Mouse (Mus musculus) subcutaneous adipose tissue, adult 2 months (tissue): ENCODE measurements around the gene Aldob. TPM values are rescaled to one million over a fixed set of nuclear protein-coding genes. Genes with fewer than 3 reads are reported as not detected.

Experiments used
- polyA plus RNA-seq: library from polyadenylated mRNA; depleted of rRNA; stranded (reverse); fragments of >200 nt; gene quantifications from 2 replicates; pipeline ENCODE4 v1.2.3, GENCODE M21; 2012; ENCODE audit warnings: low replicate concordance; rRNA removed

Gene Aldob
- polyA plus RNA-seq, result 0.11 and 0.45 TPM in 2 replicates

DNA sequence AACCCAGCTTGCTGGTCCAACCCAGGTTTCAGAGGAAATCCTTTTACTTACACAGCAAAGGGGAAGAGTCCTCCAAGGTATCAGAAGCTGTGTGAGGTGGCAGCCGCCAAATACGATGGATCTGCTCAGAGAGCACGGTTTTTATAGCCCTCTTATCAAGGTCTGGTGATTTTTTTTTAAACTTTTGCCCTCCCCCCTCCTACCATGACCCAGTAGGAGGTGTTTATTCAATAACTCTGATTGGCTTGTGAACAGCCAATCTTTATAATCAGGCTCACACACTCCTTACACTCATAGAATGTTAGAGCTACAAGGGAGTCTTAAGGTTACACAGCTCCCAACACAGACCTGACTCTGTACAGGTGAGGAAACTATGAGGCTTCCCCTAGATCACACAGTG, at the start of gene Aldob:
TSS of gene Aldob (minus strand) at position 164 of the 400 bp plus-strand sequence.

DNA sequence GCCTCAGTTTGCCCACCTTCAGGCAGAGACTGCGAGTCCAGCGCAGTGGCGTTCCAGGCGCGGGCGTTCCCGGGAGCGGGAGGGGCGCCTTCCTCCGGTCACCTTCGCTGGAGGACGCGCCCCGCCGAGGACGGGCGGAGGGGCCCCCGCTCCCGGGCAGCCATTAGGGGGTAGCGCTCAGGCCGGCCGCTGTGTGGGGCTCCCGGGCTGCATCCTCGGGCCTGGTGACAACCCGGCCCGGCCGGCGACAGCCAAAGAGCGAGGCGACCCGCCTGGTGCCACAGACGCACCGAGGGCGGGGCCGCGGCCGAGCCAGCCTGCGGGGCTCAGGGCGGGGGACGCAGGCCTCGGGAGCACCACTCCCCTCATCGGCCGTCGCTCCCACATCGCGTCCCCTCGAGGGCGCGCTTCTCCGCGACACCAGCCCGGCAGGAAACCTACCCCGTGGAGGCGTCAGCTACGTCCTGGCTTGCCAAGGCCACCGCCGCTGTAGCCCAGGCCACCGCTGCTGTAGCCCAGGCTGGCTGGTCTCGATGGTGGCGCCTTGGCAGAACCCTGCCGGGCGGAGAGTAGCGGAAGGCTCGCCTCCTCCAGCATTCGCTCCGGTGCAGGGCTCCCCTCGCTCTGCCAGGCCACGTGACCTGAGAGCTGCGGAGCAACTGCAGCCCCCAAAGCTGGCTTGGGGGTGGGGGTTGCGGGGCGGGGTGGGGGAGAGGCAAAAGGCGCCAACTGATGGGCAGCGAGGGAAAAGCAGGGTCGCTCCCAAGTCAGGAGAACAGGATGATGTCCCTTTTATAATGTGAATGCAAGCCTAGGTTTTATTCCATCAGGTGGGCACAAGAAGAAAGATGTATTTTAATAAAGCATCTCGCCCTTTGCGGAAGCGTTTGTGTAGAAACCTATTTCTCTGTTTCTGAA, 48.1 kb upstream of the Aldob start, which contains the start of gene Tmem246:
TSS of gene Tmem246 (minus strand) at position 694 of the 918 bp plus-strand sequence.

DNA sequence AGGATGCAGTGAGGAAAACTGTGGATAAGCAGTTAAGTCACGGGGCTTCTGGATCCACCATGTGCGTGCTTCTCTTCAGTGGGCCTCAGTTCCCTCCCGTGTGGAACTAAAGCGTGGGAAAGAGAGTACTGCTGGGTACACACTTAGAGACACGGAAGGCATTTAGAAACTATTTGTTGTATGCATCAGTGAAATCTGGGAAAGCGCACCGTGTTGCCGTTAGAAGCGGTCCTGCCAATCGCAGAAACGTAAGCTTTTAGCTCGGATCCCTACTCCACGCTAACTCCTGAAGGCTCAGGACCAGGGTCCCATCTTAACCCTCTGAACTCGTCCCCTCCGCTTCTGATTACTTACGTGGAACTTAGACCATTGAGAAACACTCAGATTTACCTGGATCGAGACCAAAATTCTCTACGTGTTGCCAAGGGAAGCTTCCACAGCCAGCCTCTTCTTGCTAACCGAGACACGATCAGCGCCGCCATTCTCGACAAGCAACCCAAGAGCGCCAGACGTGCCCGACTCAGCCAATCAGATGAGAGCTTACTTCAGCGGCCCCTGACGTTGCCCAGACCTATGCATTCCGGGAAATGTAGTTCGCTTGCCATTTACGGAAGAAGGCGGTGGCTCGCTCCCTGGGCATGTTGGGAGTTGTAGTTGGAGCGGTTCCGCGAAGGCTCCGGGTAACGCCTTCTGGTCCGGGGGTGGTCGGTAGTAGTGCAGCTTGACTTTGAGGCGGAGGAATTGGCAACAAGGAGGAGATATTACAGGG, 28.6 kb downstream of the Aldob start, which contains the start of the genes Mrpl50 and Zfp189:
TSS of gene Mrpl50 (minus strand) at position 522 of the 769 bp plus-strand sequence.
TSS of gene Zfp189 (plus strand) at position 605 of the 769 bp plus-strand sequence.

DNA sequence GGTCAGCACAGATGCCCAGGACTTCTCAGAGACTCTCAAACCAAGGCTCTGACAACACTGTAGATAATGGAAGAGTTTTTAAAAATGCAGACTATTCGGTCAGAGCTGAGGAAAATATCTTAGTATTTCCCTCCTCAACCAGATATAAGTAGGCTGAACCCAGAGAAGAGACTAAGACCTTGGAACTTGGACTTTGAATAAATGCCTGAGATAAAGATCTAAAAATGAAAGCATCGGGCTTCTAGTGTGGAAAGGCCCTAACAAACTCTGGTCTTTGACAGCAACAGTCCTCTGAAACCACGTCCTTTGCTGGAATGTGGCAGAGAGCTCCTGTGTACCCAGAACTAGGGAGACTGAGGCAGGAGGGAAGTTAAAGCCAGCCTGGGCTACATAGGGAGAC, 43.0 kb downstream of the Aldob start, which contains the start of gene Baat:
TSS of gene Baat (minus strand) at position 172 of the 400 bp plus-strand sequence.

Other genes starting within 250 kb of the Aldob start
- 0.14 TPM in 1 of 2 replicates, not detected in the other for gene Acnat2, start 141.4 kb downstream of the Aldob start, polyA plus RNA-seq
- 0.28 TPM in 1 of 2 replicates, not detected in the other for gene Acnat1, start 75.6 kb downstream of the Aldob start, polyA plus RNA-seq
- gene Baat, start 43.0 kb downstream of the Aldob start, polyA plus RNA-seq, result 0.09 TPM in 1 of 2 replicates, not detected in the other
- gene Mrpl50, start 28.5 kb downstream of the Aldob start, polyA plus RNA-seq, result 7.6 and 7.9 TPM in 2 replicates
- gene Zfp189, start 28.4 kb downstream of the Aldob start, polyA plus RNA-seq, result 1.2 and 1.8 TPM in 2 replicates
- gene Tmem246, start 48.3 kb upstream of the Aldob start, polyA plus RNA-seq, result 9.5 and 21.0 TPM in 2 replicates
- 13.6 and 27.1 TPM in 2 replicates for gene Rnf20, start 82.5 kb upstream of the Aldob start, polyA plus RNA-seq
- not detected in 2 replicates for gene Ppp3r2, start 132.5 kb upstream of the Aldob start, polyA plus RNA-seq